Mouse (Mus musculus): Measurements from ENCODE around the gene Kctd3. TPM values are rescaled to one million over a fixed set of nuclear protein-coding genes. Genes with fewer than 3 reads are reported as not detected.
A peak's percentile ranks its signal among the peaks of the same experiment; 100 is the strongest.

Gene Kctd3
- total and polyA plus RNA-seq, 3 experiments, result 26.8 to 42.3 TPM; not detected in 1

GRCm38 (mm10) chr1:189054941-189055551 is 47.4 kb upstream of the Kctd3 start:
- TF ChIP-seq TCF12 (IDR thresholded peaks at IDR 0.05; ENCODE audit: low read depth, low read length) (no peak), ETS1 (IDR thresholded peaks at IDR 0.05; ENCODE audit: low read depth, low read length) (no peak), MYC (IDR thresholded peaks at IDR 0.05; ENCODE audit: low read depth, low read length) (no peak), GATA1 (IDR thresholded peaks at IDR 0.05; ENCODE audit: low read depth, low read length) (no peak), USF1 (IDR thresholded peaks at IDR 0.05; ENCODE audit: low read depth, low read length) (no peak), TBP (IDR thresholded peaks at IDR 0.05; ENCODE audit: low read depth, low read length) (no peak), ZC3H11A (IDR thresholded peaks at IDR 0.05; ENCODE audit: low read depth, low read length) (no peak), E2F4 (IDR thresholded peaks at IDR 0.05; ENCODE audit: borderline replicate concordance, low read depth, low read length) (no peak), HCFC1 (IDR thresholded peaks at IDR 0.05; ENCODE audit: low read depth, low read length) (no peak), SIN3A (IDR thresholded peaks at IDR 0.05; ENCODE audit: low read length) (no peak), POLR2AphosphoS2 (IDR thresholded peaks at IDR 0.05; ENCODE audit: low read length) (no peak), ELF1 (IDR thresholded peaks at IDR 0.05; ENCODE audit: low read depth, low read length) (no peak), RCOR1 (IDR thresholded peaks at IDR 0.05; ENCODE audit: low read depth, low read length) (no peak), MAFK (IDR thresholded peaks at IDR 0.05; ENCODE audit: borderline replicate concordance, low read depth, low read length) (no peak), USF2 (IDR thresholded peaks at IDR 0.05; ENCODE audit: borderline replicate concordance in 1 of 2, insufficient read depth in 1 of 2, low read depth in 1 of 2, low read length in 2 of 2) (no peak)
- Histone ChIP-seq H3K4me3 (ENCODE audit: control insufficient read depth in 1 of 2, insufficient read depth in 1 of 2, low read depth in 2 of 2, low read length in 2 of 2) (no peak overlapping the region), H3K4me1 (ENCODE audit: control insufficient read depth in 1 of 2, insufficient read depth in 2 of 2, low read length in 2 of 2) (no peaks in the 10 kb centered on the region), H3K36me3 (ENCODE audit: control insufficient read depth in 1 of 2, insufficient read depth in 2 of 2, low read length in 2 of 2) (no peaks in the 10 kb centered on the region), H3K9ac (ENCODE audit: control insufficient read depth, low read depth, low read length, poor library complexity, severe bottlenecking) (no peak overlapping the region), H3K27ac (ENCODE audit: control insufficient read depth, low read depth, low read length) (no peak overlapping the region), H3K9me3 (replicated peaks; ENCODE audit: insufficient read depth, low read length) (no peaks in the 10 kb centered on the region), H3K79me2 (ENCODE audit: control insufficient read depth, insufficient read depth, low read length, poor library complexity) (no peaks in the 10 kb centered on the region), H3K27me3 (ENCODE audit: control insufficient read depth in 1 of 2, insufficient read depth in 2 of 2, low read length in 2 of 2) (no peaks in the 10 kb centered on the region)
- no peak for DNase-seq (ENCODE audit: low read depth, low spot score)

DNA sequence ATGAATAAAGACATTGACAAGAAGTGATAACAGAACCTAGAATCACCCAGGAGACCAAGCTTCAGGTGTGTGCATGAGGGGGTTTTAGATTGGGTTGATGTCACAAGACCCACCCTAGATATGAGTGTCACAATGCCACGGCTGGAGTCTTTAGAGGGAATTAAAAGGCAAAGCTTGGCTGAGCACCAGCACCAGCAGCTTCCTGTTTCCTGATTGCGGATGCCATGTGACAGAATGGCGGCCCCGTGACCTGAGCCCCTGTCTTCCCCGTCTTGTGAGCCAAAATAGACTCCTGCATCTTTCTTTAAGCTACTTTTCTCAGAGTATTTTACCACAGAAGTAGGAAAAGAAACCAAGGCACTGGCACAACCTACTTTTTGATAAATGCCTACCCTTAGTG is 46.5 kb upstream of the Kctd3 start:
- Histone ChIP-seq H3K4me3 (ENCODE audit: control insufficient read depth in 1 of 2, insufficient read depth in 1 of 2, low read depth in 2 of 2, low read length in 2 of 2) (no peak overlapping the region), H3K9me3 (replicated peaks; ENCODE audit: insufficient read depth, low read length) (no peaks in the 10 kb centered on the region), H3K4me1 (ENCODE audit: control insufficient read depth in 1 of 2, insufficient read depth in 2 of 2, low read length in 2 of 2) (no peaks in the 10 kb centered on the region), H3K9ac (ENCODE audit: control insufficient read depth, low read depth, low read length, poor library complexity, severe bottlenecking) (no peak overlapping the region), H3K27me3 (ENCODE audit: control insufficient read depth in 1 of 2, insufficient read depth in 2 of 2, low read length in 2 of 2) (no peaks in the 10 kb centered on the region), H3K79me2 (ENCODE audit: control insufficient read depth, insufficient read depth, low read length, poor library complexity) (no peaks in the 10 kb centered on the region), H3K36me3 (ENCODE audit: control insufficient read depth in 1 of 2, insufficient read depth in 2 of 2, low read length in 2 of 2) (no peaks in the 10 kb centered on the region), H3K27ac (ENCODE audit: control insufficient read depth, low read depth, low read length) (no peak overlapping the region)
- TF ChIP-seq MAX (IDR thresholded peaks at IDR 0.05; ENCODE audit: low read length) (0 out of 2 replicates have a peak, but pooled peaks have one; percentile 17), ETS1 (IDR thresholded peaks at IDR 0.05; ENCODE audit: low read depth, low read length) (no peak), USF1 (IDR thresholded peaks at IDR 0.05; ENCODE audit: low read depth, low read length) (peak; percentile 70), ELF1 (IDR thresholded peaks at IDR 0.05; ENCODE audit: low read depth, low read length) (0 out of 2 replicates have a peak, but pooled peaks have one; percentile 14)
- peak; percentile 14 for DNase-seq (ENCODE audit: low read depth, low spot score)

All from MEL (cell line).